Mouse (Mus musculus) urinary bladder, postnatal 25 days (tissue): Measurements from ENCODE around the gene Capn1.
A peak's percentile ranks its signal among the peaks of the same experiment; 100 is the strongest.
"Not testable (repeated sequence)": the region's sequence is repeated elsewhere in the genome, so short reads cannot be mapped to it uniquely, and the experiment has no call there.

Experiments
- DNase-seq: peaks from one replicate; pipeline ENCODE4 v3.0.0; 2022; ENCODE audit warnings: low spot score

The Capn1 gene

DNA sequence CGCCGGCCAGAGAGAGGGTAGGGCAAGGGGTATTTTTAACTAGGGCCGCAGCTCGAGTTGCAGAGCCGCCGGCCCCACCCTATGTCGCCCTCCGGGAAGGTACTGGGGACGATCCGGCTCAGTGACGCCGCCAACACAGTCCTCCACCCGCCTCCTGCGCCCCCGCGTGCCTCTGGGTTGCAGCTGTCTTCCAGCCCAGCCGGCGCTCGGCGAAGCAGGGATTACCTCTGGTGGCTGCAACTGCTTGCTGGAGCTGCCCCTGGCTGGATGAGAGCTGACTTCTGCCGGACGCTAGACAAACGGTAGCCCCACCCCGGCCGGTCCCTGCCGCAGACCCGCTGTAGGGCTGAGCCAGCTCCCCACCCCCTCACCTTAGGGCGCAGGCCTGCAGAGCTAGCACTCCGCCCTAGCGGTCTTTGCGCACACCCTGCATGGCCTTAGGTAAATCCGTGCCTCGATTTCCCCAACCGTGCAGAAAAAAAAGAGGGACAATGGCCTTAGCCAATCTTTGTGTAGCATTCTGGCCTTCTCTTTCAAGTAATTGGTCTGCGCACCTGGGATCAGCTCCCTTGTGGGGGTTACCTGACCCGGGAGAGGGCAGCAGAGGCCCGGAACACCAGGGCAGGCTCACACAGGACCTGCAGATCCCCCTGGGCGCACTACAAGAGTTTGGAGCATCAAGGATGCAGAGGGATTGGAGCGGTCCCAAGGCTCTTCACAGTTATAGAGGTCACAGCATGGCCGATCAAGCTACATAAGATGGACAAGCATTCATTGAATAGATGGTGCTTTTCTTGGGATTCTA lies at the start of gene Capn1:
Gene Capn1, minus strand, starts transcription at position 387 of the 805 bp plus-strand sequence.
- peak; percentile 61 for DNase-seq

GRCm38 (mm10) chr19:6063081-6063480 lies 47.4 kb upstream of the Capn1 start:
- DNase-seq = no peak

- no peak for DNase-seq
These were observed 46.7 kb upstream of the Capn1 start for GRCm38 (mm10) chr19:6062418-6062817.

- peak; percentile 30 for DNase-seq
These were observed 46.1 kb upstream of the Capn1 start for GRCm38 (mm10) chr19:6061641-6062302.

- peak; percentile 84 for DNase-seq
These were observed 45.4 kb upstream of the Capn1 start, which contains the start of gene Znhit2 for GRCm38 (mm10) chr19:6061021-6061533. Gene Znhit2, plus strand, starts transcription at chr19:6061192.

DNA sequence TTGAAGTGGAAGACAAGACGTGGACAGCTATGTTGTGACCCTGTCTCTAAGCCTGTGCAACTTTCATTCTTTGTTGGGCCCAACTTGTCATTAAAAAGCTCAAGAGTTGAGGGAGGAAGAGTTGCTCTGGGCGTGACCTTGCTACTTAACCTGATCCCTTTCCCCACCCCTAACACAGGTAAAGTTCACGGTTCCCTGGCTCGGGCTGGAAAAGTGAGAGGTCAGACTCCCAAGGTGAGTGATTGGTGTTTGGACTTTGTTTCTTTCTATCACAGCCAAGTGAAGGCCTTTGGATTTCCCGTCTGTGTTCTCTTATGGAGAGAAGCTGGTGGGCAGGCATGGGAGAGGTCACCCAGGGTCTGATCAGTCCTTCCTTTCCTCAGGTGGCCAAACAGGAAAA lies 43.3 kb upstream of the Capn1 start:
- no peak for DNase-seq

DNA sequence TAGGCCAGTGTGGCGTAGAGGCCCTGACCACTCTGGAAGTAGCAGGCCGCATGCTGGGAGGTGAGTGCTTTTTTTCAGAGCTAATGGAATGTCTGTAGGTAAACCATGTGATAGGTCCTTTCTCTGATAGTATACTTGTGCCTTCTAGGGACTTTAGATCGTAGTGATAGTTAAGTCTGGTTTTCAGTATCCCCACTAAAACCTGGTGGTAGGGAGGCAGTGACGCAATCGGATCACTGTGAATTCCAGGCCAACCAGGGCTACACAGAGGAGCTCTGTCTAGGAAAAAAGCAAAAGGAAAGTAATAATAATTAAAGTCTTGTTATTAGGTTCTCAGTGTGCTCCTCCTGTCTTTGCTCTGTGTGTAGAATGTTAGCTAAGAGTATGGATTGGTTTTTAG lies 42.8 kb upstream of the Capn1 start:
- DNase-seq = no peak

DNA sequence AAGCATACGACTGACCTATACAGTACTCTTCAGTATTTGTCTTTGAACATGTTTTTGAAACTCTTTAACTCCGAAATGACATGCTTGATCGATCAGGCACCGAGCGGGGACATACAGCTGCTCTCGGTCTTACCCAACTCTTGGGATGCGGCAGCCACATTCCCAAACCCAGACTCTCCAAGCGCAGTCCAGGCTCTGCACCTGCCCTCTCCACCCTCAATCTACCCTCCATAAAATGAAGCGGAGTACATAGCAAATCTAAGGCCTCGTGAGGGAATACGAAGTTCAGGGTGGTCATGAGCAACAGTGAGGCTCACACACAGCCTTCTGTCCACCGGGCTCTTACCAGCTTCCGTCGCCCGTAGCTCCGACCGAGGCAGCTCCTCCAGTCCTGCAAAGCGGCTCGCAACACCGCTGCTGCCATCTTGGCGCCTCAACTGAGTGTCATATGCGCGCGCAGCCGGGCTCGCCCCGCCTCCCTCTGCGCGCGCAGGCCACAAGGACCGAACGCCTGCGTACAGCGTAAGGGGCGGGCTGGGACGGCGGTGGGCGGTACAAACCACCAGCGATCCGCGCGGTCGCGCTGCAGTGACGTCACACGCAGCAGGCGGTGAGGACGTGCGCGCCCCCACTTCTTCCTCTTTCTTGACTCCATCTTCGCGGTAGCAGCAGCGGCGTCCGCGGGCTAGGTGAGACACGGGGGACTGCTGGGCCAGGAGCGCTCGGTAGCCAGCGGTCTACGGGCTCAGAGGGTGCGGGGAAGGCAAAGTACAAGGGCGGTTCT lies 41.8 kb upstream of the Capn1 start, which contains the start of the genes Mrpl49 and Fau:
Gene Mrpl49, minus strand, starts transcription at position 473 of the 784 bp plus-strand sequence.
Gene Fau, plus strand, starts transcription at position 532 of the 784 bp plus-strand sequence.
- DNase-seq = peak; percentile 99

DNA sequence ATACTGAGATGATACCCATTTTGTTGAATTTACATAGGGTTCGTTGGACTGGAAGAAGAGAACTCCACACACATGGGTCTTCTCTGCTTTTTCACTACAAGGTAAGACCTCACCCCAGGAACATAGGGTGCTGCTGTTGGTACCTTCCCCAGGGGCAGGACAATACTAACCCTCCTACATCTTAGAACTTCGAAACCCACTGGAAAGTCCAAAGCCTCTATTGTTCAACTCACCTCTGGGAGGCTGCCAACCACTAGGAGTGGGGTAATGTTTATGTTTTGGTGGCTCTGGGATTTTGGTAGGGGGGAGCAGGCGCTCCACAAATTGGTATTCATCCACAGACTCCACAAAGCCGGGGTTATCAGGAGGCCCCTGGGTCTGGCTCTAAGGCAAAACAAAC lies 41.0 kb upstream of the Capn1 start:
- no peak for DNase-seq

DNA sequence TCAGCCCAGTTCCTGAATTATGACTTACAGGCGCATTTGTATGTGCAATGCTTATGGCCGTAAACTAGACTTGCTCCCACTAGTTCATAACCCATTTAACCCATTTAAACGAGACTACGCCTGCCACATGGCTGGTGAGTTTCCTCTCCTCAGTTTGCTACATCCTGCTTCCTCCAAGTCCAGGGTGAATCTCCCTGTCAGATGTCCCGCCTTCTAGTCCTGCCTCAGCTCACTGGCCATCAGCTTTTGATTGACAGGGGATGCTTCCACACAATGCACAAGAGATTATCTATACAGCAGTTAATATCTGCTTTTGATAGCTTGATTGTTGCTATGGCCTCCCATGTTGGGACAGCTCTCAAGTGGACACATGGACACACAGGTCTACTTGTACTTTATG lies 38.6 kb upstream of the Capn1 start:
- no peak for DNase-seq

GRCm38 (mm10) chr19:6052516-6052915 lies 36.8 kb upstream of the Capn1 start:
- DNase-seq = no peak

DNA sequence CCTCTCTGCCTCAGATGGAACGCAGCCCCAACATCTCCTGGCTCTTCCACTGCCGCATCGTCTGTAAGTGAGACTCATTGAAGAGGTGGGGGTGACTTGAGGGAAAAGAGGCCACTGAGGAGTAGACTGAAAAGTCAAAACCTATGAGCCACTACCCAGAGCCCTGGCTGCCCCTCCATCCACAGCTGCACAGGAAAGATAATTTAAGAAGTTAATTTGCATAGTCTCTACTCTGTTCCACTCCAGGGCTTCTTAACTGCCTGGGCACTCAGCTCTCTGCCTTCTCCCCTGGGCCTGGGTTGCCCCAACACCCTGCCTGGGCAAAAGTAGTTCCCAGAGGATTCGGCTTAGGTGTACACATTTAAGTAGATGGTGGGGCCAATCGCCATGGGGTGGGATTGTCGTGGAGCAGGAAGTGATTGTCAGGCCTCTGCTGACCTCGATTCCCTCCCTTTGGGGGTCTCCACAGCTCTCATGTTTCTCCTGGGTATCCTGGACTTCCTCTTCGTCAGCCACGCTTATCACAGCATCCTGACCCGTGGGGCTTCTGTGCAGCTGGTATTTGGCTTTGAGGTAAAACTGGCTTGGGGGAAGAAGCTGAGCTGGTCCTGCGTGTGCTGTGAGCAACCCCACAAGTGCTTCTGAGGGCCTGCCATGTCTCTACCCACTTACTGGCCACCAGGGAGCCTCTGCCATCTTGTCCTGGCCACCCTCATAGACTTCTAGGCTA lies 33.1 kb upstream of the Capn1 start:
- no peak for DNase-seq

- no peak for DNase-seq
These were observed 32.1 kb upstream of the Capn1 start for GRCm38 (mm10) chr19:6047899-6048166.

GRCm38 (mm10) chr19:6047154-6047898 lies 31.6 kb upstream of the Capn1 start:
- no peak for DNase-seq

- DNase-seq = peak; percentile 86
These were observed 30.8 kb upstream of the Capn1 start, which contains the start of gene Syvn1 for GRCm38 (mm10) chr19:6046294-6047153. Gene Syvn1, plus strand, starts transcription at chr19:6046576.

DNA sequence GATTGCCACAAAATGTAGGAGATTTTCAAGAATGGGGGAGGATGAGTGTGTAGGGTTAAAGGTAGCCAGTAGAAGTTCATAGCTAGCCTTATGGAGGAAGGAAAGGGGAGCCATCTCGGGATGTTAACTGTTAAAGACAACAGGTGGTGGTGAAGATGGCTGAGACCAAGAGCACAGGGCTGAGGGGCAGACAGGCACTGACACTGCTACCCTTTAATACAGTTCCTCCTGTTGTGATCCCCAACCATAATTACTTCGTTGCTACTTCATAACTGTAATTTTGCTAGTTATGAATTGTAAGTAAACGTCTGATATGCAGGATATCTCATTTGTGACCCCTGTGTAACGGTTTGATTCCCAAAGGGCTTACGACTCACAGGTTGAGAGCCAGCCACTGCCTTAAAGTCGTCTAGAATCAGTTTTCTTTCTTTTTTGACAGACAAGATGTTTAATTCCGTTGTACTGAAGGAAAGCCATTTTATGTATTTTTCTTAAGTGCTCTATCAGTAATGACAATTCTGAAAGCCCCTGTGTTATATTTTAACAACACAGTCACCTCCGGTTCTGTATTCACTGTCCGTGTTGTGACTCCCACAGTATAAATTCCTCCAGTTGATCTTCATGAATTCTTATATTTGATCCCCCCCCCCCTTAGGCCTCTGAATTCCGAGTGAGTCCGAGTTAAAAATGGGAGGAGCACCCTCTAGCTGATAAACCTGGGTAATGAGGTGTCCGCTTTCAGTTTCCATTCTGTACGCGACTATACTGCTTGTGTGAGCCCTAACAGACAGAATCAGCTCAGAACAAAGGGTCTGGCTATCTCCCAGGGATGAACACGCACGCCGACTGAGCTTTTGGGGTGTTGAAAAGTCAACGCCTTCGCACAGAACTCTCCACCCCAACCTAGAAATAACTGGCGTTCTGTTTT lies 29.9 kb upstream of the Capn1 start:
- DNase-seq = no peak

- DNase-seq = not testable (repeated sequence)
These were observed 28.4 kb upstream of the Capn1 start for GRCm38 (mm10) chr19:6044102-6044501.

DNA sequence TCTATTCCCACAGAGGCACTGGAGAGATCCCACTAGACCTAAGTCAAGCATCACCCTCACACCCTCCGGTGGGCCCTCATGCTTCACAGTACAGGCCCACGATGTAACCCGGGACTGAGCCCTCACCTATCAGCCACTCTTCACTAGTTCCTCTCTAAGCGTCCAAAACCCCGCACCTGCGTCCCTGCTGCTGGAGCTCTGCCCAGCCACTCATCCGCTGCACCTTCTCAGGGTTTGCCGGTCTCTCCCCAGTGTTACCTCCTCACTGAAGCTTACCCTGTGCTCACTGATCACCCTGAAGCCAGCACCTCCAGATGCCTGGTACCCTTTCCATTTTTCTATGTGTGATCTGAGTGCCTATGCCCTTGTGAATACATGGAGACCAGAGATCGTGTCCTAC lies 26.6 kb upstream of the Capn1 start:
- no peak for DNase-seq

DNA sequence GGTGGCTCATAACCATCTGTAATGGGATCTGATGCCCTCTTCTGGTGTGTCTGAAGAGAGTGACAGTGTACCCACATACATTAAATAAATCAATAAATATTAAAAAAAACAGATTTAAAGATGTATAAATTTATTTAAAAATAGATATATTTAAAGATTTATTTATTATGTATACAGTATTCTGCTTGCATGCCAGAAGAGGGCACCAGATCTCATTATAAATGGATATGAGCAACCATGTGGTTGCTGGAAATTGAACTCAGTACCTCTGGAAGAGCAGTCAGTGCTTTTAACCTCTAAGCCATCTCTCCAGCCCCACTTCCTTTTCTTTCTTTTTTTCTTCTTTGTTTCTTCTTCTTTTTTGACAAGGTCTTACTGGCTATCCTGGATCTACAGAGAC lies 24.3 kb upstream of the Capn1 start:
- no peak for DNase-seq
